Mouse (Mus musculus) limb, embryonic 12.5 days (tissue): ENCODE data around the gene Reep1. TPM values are rescaled to one million over a fixed set of nuclear protein-coding genes. Genes with fewer than 3 reads are reported as not detected.

Source experiments
- ATAC-seq: fragments of 200-750 bp; cut with Nextera tagmentation; 2 replicates; pipeline ENCODE4 v1.8.0; 2017; ENCODE audit warnings: low read depth, moderate TSS enrichment; ENCODE audit not compliant: insufficient number of reproducible peaks, insufficient read depth, low FRiP score, low TSS enrichment
- H3K27ac ChIP-seq: fragments of 300-500 bp; sonication (generic); 2 replicates; pipeline ENCODE4 v1.5.1; 2016; ENCODE audit warnings: mild to moderate bottlenecking, moderate library complexity
- H3K27me3 ChIP-seq: fragments of 300-500 bp; sonication (generic); 2 replicates; pipeline ENCODE4 v1.6.1; 2016; ENCODE audit warnings: mild to moderate bottlenecking, moderate library complexity
- H3K36me3 ChIP-seq: fragments of 300-500 bp; sonication (generic); 2 replicates; pipeline ENCODE4 v1.6.1; 2016; ENCODE audit warnings: mild to moderate bottlenecking, moderate library complexity
- H3K4me1 ChIP-seq: fragments of 300-500 bp; sonication (generic); replicated peaks from 2 replicates; pipeline ENCODE4 v1.6.1; 2016
- H3K4me2 ChIP-seq: fragments of 300-500 bp; sonication (generic); 2 replicates; pipeline ENCODE4 v1.6.1; 2016; ENCODE audit warnings: mild to moderate bottlenecking, moderate library complexity
- H3K4me3 ChIP-seq: fragments of 300-500 bp; sonication (generic); replicated peaks from 2 replicates; pipeline ENCODE4 v1.5.1; 2016; ENCODE audit warnings: mild to moderate bottlenecking
- H3K9ac ChIP-seq: fragments of 300-500 bp; sonication (generic); replicated peaks from 2 replicates; pipeline ENCODE4 v1.6.1; 2016; ENCODE audit warnings: mild to moderate bottlenecking, moderate library complexity
- H3K9me3 ChIP-seq: fragments of 300-500 bp; sonication (generic); 2 replicates; pipeline ENCODE4 v1.6.1; 2016; ENCODE audit warnings: mild to moderate bottlenecking, moderate library complexity
- WGBS: fragments of 180-500 bp; shearing (Covaris S2); methylation state at CpG from one replicate; pipeline ENCODE4 v1.1.7; 2016; 5-methylcytosine and 5-hydroxymethylcytosine counted together
- polyA plus RNA-seq: library from polyadenylated mRNA; unstranded; fragments of >200 nt; fragmentation: Nextera tagmentation; extraction: Ambion mirVana; gene quantifications from 2 replicates; pipeline ENCODE4 v1.2.1, GENCODE M21; 2016

Gene Reep1
- 9.8 TPM in 2 replicates for polyA plus RNA-seq

DNA sequence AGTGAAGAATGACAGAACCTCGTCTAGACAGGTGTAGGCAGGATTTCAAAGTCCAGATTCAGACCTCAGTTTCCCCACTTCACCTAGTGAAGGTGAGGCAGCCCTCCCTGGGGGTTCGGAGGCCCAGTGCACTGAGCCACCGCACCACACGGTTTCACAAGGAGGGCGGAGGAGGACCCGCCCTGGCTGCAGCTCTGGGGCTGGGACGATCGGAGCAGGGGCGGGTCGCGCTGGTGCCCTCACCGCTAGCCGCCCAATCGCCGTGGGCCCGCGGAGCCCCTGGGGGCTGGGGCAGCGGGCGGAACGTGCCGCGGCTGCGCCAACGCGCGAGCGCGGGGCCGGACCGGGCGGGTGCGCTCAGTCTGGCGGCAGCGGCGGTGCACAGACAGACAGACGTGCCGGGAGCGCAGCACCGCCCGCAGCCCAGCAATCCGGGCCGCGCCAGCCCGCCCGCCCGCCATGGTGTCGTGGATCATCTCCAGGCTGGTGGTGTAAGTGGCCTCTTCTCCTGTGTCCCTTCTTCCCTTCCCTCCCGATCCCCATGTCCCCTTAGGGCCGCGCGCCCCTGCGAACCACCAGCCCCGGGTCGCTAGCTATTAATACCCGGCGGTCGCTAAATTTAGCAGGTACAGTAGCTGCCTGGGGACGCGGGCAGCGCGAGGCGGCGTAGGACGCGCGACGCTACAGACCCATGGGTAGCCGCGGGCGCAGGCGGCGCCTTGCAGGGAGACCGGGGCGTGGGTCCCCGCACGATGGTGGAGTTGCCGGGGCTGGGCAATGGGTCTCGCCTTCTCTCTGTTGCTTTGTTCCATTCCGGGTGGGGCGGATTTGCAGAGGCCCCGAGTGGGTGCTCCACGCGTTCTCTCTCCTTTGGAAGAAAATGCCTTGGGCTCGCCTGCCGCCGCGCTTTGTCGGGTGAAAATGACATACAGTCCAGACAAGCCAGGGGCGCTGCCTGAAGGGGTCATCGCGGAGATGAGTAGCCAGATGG, at the start of gene Reep1:
TSS of gene Reep1 (plus strand) at position 51 of the 991 bp plus-strand sequence.
- WGBS: under 1% methylated on average over 91 of the region's 91 CpGs
- Histone ChIP-seq H3K4me2 (peak within 1 kb of the TSS; percentile 96), H3K9me3 (no peaks in the 10 kb centered on the region), H3K36me3 (no peaks in the 10 kb centered on the region), H3K9ac (peak within 1 kb of the TSS; percentile 63), H3K27ac (no peak within 1 kb of the TSS), H3K4me3 (peak within 1 kb of the TSS; percentile 71), H3K27me3 (peaks cover 45% of the 10 kb centered on the region), H3K4me1 (peaks cover 8% of the 10 kb centered on the region; the same call in 1 of the 2 replicates)
- peak; percentile 71 for ATAC-seq

DNA sequence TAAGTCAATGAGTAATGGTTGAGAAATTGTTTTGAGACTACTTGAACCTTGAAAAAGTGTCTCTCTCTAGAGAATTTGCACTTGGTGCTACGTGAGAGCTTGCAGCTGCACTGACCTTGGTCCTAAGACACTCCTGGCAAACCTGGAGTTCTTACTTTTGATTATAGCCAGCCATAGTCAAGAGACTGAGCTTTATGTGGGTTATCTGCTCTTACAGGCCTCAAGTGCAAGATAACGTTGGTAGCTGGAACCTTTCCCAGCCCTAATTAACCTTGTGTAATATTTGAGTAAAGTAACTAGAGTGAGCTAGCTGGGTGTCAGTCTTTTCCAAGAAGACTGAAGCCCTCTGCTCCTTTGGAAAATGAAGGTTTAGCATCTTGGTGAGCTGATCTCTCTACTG, 49.1 kb upstream of the Reep1 start:
- Histone ChIP-seq H3K4me3 (no peak overlapping the region), H3K36me3 (no peaks in the 10 kb centered on the region), H3K27me3 (no peaks in the 10 kb centered on the region), H3K9me3 (no peaks in the 10 kb centered on the region), H3K4me2 (no peak overlapping the region), H3K9ac (no peak overlapping the region), H3K4me1 (no peaks in the 10 kb centered on the region), H3K27ac (no peak overlapping the region)
- WGBS: 70% methylated on average over 2 of the region's 2 CpGs
- no peak for ATAC-seq

DNA sequence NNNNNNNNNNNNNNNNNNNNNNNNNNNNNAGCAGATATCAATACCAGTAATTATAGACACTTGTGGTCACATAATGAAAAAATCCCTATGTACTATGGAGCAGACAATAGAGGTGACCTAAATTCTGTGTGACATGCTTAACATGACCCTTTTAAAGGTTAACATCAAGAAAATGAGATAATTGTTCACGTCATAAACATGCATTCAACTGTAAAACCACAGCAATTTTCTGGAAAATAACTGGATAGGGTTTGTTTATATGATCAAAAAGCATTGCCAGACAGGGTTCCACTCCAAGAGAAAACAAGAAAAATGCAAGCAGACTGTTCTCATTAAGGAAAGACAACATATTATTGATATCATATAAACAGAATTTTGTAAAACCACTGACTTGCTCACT, 42.9 kb upstream of the Reep1 start:
- Histone ChIP-seq H3K4me1 (no peaks in the 10 kb centered on the region), H3K36me3 (no peaks in the 10 kb centered on the region), H3K9ac (no peak overlapping the region), H3K4me3 (no peak overlapping the region), H3K9me3 (no peaks in the 10 kb centered on the region), H3K4me2 (no peak overlapping the region), H3K27me3 (no peaks in the 10 kb centered on the region), H3K27ac (no peak overlapping the region)
- 68% methylated on average over 1 of the region's 1 CpGs for WGBS
- no peak for ATAC-seq

DNA sequence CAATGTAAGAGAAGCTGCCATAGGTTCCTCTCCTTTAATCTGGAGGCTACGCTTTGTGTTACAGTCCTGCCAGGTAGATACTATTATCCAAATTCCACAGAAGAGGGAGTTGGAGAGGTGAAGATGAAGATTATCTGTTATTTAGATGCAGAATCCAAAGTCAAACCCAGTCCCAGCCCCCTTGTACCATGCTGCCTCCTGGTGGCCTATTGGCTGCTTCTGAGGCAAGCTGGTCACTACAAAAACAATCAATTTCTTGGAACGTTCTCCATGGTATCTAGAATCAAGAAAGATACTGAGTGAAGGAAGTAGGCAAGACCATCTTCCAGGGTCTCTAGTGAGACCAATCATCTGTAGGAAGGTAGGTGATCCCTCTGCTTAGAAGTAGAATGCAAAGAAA, 34.2 kb upstream of the Reep1 start:
- ATAC-seq: no peak
- no peak overlapping the region for H3K4me3 ChIP-seq
- H3K9me3 ChIP-seq: no peaks in the 10 kb centered on the region
- H3K27me3 ChIP-seq: no peaks in the 10 kb centered on the region
- no peaks in the 10 kb centered on the region for H3K4me1 ChIP-seq
- H3K4me2 ChIP-seq: no peak overlapping the region
- H3K36me3 ChIP-seq: no peaks in the 10 kb centered on the region
- no peak overlapping the region for H3K9ac ChIP-seq
- 70% methylated on average over 2 of the region's 2 CpGs for WGBS
- no peak overlapping the region for H3K27ac ChIP-seq

DNA sequence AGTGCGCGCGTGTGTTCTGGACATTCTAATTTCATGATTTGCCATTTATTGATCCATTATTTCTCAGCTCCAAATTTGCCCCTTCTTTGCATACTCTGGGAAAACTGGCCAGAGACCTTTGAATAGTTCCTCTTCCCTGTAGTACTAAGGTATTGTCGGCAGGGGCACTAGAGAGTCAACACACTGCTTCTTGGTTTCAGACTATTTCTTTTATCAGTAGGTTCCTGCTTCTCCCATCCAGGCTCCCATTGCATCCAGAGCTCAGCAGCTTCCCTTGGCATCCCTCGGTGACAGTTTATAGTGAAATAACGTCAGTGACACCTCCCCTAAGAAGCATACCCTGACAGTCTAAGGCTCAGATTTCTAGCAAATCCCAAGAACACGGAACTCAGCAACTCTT, 28.5 kb upstream of the Reep1 start:
- H3K4me2 ChIP-seq: no peak overlapping the region
- WGBS: 63% methylated on average over 7 of the region's 7 CpGs

DNA sequence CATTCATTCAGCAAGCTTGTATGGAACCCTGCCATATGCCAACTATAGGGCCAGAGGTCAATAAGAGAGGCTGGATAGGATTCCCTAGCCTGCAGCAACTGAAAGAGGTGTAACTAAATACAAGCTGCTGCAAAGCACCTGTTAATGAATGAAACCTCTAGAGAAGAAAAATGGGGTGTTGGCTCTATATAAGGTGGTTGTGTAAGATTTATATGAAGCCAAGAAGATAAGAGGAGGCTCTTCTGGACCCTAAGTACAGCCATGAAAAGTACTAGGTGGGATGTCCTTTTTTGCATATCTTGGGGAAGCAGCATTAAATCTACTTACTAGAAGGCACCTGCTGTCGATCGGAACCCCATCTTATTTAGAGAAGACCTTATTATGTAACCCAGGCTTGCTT, 12.2 kb upstream of the Reep1 start:
- WGBS: 95% methylated on average over 2 of the region's 2 CpGs
- Histone ChIP-seq H3K9me3 (no peaks in the 10 kb centered on the region), H3K27me3 (no peaks in the 10 kb centered on the region), H3K9ac (no peak overlapping the region), H3K4me3 (no peak overlapping the region), H3K4me1 (no peaks in the 10 kb centered on the region), H3K27ac (no peak overlapping the region), H3K36me3 (no peaks in the 10 kb centered on the region), H3K4me2 (no peak overlapping the region)
- ATAC-seq: no peak

More for the DNA sequence above, 28.5 kb upstream of the Reep1 start:
- H3K4me3 ChIP-seq: no peak overlapping the region
- H3K4me1 ChIP-seq: no peaks in the 10 kb centered on the region
- H3K9me3 ChIP-seq: no peaks in the 10 kb centered on the region
- H3K36me3 ChIP-seq: no peaks in the 10 kb centered on the region
- H3K27me3 ChIP-seq: no peaks in the 10 kb centered on the region
- H3K9ac ChIP-seq: no peak overlapping the region
- no peak overlapping the region for H3K27ac ChIP-seq
- ATAC-seq: no peak

DNA sequence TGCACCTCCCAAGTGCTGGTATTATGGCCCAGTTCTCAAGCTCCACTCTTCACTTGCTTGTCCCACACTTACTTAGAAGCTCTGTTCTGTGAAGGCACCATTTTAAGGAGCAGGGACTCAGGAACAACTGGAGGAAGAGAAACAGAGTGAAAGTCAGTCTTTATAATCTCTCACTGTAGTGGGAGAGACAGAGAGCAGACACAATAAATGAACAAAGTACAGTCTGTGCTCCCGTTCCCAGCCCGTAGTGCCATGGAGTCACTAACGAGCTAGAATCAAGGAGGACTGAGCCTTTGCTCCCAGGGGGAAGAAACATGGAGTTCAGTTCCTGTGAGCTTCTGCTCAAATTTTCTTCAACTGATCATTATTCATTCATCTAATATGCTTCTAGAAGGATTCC, 11.8 kb upstream of the Reep1 start:
- H3K27ac ChIP-seq: no peak overlapping the region
- no peak overlapping the region for H3K4me2 ChIP-seq
- H3K36me3 ChIP-seq: no peaks in the 10 kb centered on the region
- no peaks in the 10 kb centered on the region for H3K27me3 ChIP-seq
- no peaks in the 10 kb centered on the region for H3K9me3 ChIP-seq
- no peaks in the 10 kb centered on the region for H3K4me1 ChIP-seq
- no peak for ATAC-seq
- H3K9ac ChIP-seq: no peak overlapping the region
- 50% methylated on average over 3 of the region's 3 CpGs for WGBS
- no peak overlapping the region for H3K4me3 ChIP-seq

DNA sequence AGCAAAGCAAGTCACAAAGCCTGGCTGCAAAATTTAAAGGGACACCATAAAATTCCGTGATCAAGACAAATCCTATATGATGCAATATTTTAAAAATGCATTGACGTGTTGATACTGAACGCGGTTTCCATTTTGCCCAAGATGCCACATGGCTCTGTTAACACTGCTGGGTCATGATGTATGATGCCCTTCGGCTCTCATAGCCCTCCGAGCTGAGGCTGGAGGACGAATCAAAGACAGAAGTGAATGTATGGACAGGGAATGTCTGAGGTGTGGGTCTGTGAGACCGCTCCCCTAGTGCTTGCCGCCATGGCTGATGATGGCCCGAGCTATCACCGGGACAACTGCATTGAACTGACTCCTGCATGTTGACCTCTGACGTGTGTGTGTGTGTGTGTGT, 490 bp upstream of the Reep1 start:
- Histone ChIP-seq H3K27ac (no peak overlapping the region), H3K4me1 (peaks cover 8% of the 10 kb centered on the region; the same call in 1 of the 2 replicates), H3K9me3 (no peaks in the 10 kb centered on the region), H3K4me2 (0 out of 2 replicates have a peak overlapping the region, but pooled peaks have one; percentile 96), H3K4me3 (0 out of 2 replicates have a peak overlapping the region, but pooled peaks have one; percentile 71), H3K9ac (no peak overlapping the region), H3K36me3 (no peaks in the 10 kb centered on the region), H3K27me3 (peaks cover 45% of the 10 kb centered on the region)
- 77% methylated on average over 12 of the region's 12 CpGs for WGBS
- no peak for ATAC-seq

DNA sequence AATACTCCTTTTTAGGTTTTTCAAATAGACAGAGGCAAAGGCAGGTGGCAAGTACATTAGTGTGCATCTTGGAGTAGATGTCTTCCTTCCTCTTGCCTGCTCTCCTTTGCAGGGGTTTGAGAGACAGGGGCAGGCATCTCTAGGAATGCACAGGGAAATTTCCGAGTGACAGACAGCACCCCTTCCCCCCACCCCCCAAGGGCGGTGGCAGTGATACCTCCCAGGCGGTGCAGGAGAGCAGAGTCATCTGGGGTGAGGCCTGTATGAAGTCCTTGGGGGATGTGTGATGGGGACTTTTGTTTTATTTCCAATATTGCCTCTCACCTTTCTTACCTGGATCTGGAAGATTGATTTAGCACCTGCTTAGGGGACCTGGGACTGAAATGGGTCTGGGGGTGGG, 1.2 kb downstream of the Reep1 start:
- no peak for ATAC-seq
- whole genome bisulfite sequencing: 4% methylated on average over 3 of the region's 3 CpGs
- no peak overlapping the region for H3K27ac ChIP-seq

DNA sequence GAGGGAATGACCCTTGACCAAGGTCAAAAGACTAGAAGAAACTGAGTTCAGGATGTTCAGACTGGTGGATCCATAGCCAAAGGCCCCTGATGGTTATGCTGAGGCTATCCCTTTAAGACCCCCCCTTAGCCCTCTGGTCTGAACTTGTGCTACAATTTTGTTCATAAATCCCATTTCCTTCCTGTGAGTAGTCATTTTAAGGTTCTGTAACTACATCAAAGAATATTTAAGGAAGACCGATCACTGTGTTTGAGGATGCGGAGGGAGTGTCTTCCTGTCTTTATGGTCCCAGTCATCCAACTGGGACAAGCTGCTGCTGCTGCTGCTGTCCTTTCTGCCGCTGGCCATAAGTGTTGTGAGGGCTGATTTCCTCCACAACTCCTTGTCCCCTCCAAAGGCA, 3.0 kb downstream of the Reep1 start:
- ATAC-seq: no peak
- no peak overlapping the region for H3K4me3 ChIP-seq
- WGBS: 79% methylated on average over 3 of the region's 3 CpGs
- H3K4me1 ChIP-seq: peaks cover 12% of the 10 kb centered on the region
- no peaks in the 10 kb centered on the region for H3K9me3 ChIP-seq
- no peak overlapping the region for H3K27ac ChIP-seq
- no peak overlapping the region for H3K9ac ChIP-seq
- H3K4me2 ChIP-seq: no peak overlapping the region
- peaks cover 45% of the 10 kb centered on the region for H3K27me3 ChIP-seq
- no peaks in the 10 kb centered on the region for H3K36me3 ChIP-seq

More for the DNA sequence above, 1.2 kb downstream of the Reep1 start:
- Histone ChIP-seq H3K9me3 (no peaks in the 10 kb centered on the region), H3K27me3 (peaks cover 45% of the 10 kb centered on the region), H3K4me2 (peak overlapping the region; percentile 96), H3K36me3 (no peaks in the 10 kb centered on the region), H3K4me1 (peaks cover 8% of the 10 kb centered on the region; the same call in 1 of the 2 replicates), H3K4me3 (peak overlapping the region; percentile 71), H3K9ac (peak overlapping the region; percentile 63; the same call in 1 of the 2 replicates)

DNA sequence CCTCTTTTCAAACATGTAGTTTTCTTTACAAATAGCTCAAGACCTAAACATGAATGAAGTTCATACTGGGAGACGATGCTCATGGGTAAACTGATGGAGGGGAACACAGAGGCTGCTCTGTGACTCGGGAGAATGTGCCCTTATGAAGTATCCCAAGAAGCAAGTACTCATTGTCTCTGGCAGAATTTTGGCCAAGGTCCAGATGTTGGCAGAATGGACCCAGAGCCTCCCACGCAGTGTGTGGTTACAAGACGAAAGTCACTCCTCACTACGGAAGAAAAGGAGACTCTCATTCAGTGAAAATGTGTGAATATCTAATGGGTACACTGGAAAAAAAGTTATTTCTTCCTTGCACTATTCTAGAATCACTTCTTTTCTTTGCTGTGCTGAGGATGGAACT, 3.8 kb downstream of the Reep1 start:
- Histone ChIP-seq H3K4me3 (no peak overlapping the region), H3K9me3 (no peaks in the 10 kb centered on the region), H3K9ac (no peak overlapping the region), H3K4me2 (no peak overlapping the region), H3K4me1 (peaks cover 19% of the 10 kb centered on the region), H3K27me3 (peaks cover 43% of the 10 kb centered on the region), H3K36me3 (no peaks in the 10 kb centered on the region), H3K27ac (no peak overlapping the region)
- no peak for ATAC-seq
- 89% methylated on average over 5 of the region's 5 CpGs for WGBS
